Mouse (Mus musculus) CH12.LX (cell line): ENCODE measurements around the gene Notch1. TPM values are rescaled to one million over a fixed set of nuclear protein-coding genes. Genes with fewer than 3 reads are reported as not detected.

Source experiments
- DNase-seq: peaks from one replicate; pipeline ENCODE4 v3.0.0-alpha.2; 2013; ENCODE audit errors: extremely low read depth
- H3K27ac ChIP-seq: 2 replicates; pipeline ENCODE4 v1.5.1; 2012; ENCODE audit warnings: low read depth, mild to moderate bottlenecking, control low read depth, moderate library complexity; ENCODE audit not compliant: insufficient read depth
- H3K27me3 ChIP-seq: replicated peaks from 2 replicates; pipeline ENCODE3; 2012; ENCODE audit warnings: inconsistent platforms
- H3K36me3 ChIP-seq, 2 experiments: replicated peaks in 1 of 2; 2 replicates each; pipeline versions ENCODE3 to v1.6.1; 2012; ENCODE audit warnings: inconsistent platforms in 1 of 2, low read length in 1 of 2, mild to moderate bottlenecking in 1 of 2, mixed read lengths in 1 of 2, moderate library complexity in 1 of 2; ENCODE audit not compliant: control insufficient read depth in 1 of 2, insufficient read depth in 1 of 2
- H3K4me1 ChIP-seq, 2 experiments: 2 replicates each; pipeline ENCODE4 v1.6.1; 2012; ENCODE audit warnings: inconsistent platforms in 1 of 2, moderate library complexity in 1 of 2; ENCODE audit not compliant: insufficient read depth in 2 of 2, control insufficient read depth in 1 of 2
- H3K4me2 ChIP-seq: 2 replicates; pipeline ENCODE4 v1.6.1; 2012; ENCODE audit warnings: low read depth, mild to moderate bottlenecking, control low read depth; ENCODE audit not compliant: poor library complexity, insufficient read depth, severe bottlenecking
- H3K4me3 ChIP-seq, 3 experiments: fragments of 150-350 bp in 1 of 3; sonication (generic) in 1 of 3; replicated peaks in 1 of 3; 2 replicates each; pipeline versions ENCODE3 to v1.5.1; 2011 to 2012; ENCODE audit warnings: low read depth in 2 of 3, low read length in 2 of 3, mild to moderate bottlenecking in 2 of 3, moderate library complexity in 2 of 3, control low read depth in 1 of 3, improper control_type of control experiment in 1 of 3, inconsistent platforms in 1 of 3, mixed read lengths in 1 of 3; ENCODE audit not compliant: poor library complexity in 1 of 3
- H3K79me2 ChIP-seq: replicated peaks from 2 replicates; pipeline ENCODE4 v1.6.1; 2012; ENCODE audit warnings: mild to moderate bottlenecking, moderate library complexity; ENCODE audit not compliant: control insufficient read depth, poor library complexity, insufficient read depth, severe bottlenecking; ENCODE audit errors: extremely low read depth
- H3K9ac ChIP-seq: 2 replicates; pipeline ENCODE4 v1.6.1; 2012; ENCODE audit warnings: low read depth, mild to moderate bottlenecking, control low read depth, moderate library complexity; ENCODE audit not compliant: insufficient read depth
- H3K9me3 ChIP-seq: replicated peaks from 2 replicates; pipeline ENCODE3; 2012; ENCODE audit warnings: low read length, inconsistent platforms, mixed read lengths
- CHD1 ChIP-seq: IDR thresholded peaks from 2 replicates; pipeline ENCODE4 v1.6.1; 2012; ENCODE audit warnings: low read depth, low read length, improper control_type of control experiment, inconsistent platforms
- CHD2 ChIP-seq: IDR thresholded peaks from 2 replicates; pipeline ENCODE4 v1.6.1; 2011; ENCODE audit warnings: low read length, improper control_type of control experiment
- CTCF ChIP-seq, 2 experiments: IDR thresholded peaks in 1 of 2; conservative IDR thresholded peaks in 1 of 2; 2 replicates each; pipeline ENCODE4 v1.5.1; 2011 to 2012; ENCODE audit warnings: low read depth in 2 of 2, low read length in 2 of 2, improper control_type of control experiment in 1 of 2, inconsistent platforms in 1 of 2, mild to moderate bottlenecking in 1 of 2, moderate library complexity in 1 of 2
- E2F4 ChIP-seq: IDR thresholded peaks from 2 replicates; pipeline ENCODE4 v1.6.1; 2011; ENCODE audit warnings: low read depth, low read length, improper control_type of control experiment; ENCODE audit not compliant: insufficient replicate concordance
- ELF1 ChIP-seq: IDR thresholded peaks from 2 replicates; pipeline ENCODE4 v1.6.1; 2014; ENCODE audit warnings: low read depth, mild to moderate bottlenecking, inconsistent platforms, low read length, improper control_type of control experiment
- ETS1 ChIP-seq: conservative IDR thresholded peaks from 2 replicates; pipeline ENCODE4 v1.6.1; 2012; ENCODE audit warnings: low read depth, mild to moderate bottlenecking, inconsistent platforms, low read length, improper control_type of control experiment, moderate library complexity
- GABPA ChIP-seq: IDR thresholded peaks from 2 replicates; pipeline ENCODE4 v1.6.1; 2012; ENCODE audit warnings: low read depth, low read length, improper control_type of control experiment, inconsistent platforms; ENCODE audit not compliant: insufficient replicate concordance
- IRF4 ChIP-seq: IDR thresholded peaks from 2 replicates; pipeline ENCODE4 v1.6.1; 2014; ENCODE audit warnings: low read depth, mild to moderate bottlenecking, inconsistent platforms, low read length, improper control_type of control experiment
- JUND ChIP-seq: conservative IDR thresholded peaks from 2 replicates; pipeline ENCODE4 v1.6.1; 2011; ENCODE audit warnings: low read depth, low read length, improper control_type of control experiment
- KAT2A ChIP-seq: IDR thresholded peaks from 2 replicates; pipeline ENCODE4 v1.6.1; 2012; ENCODE audit warnings: low read length, improper control_type of control experiment, inconsistent platforms; ENCODE audit not compliant: insufficient replicate concordance
- MAFK ChIP-seq: IDR thresholded peaks from 2 replicates; pipeline ENCODE4 v1.6.1; 2011; ENCODE audit warnings: low read length, improper control_type of control experiment; ENCODE audit not compliant: insufficient replicate concordance
- MAZ ChIP-seq: IDR thresholded peaks from 2 replicates; pipeline ENCODE4 v1.6.1; 2012; ENCODE audit warnings: low read depth, mild to moderate bottlenecking, inconsistent platforms, low read length, improper control_type of control experiment, moderate library complexity
- MEF2A ChIP-seq: IDR thresholded peaks from 2 replicates; pipeline ENCODE4 v1.6.1; 2014; ENCODE audit warnings: low read depth, mild to moderate bottlenecking, inconsistent platforms, low read length, improper control_type of control experiment, borderline replicate concordance
- MXI1 ChIP-seq: IDR thresholded peaks from 2 replicates; pipeline ENCODE4 v1.6.1; 2011; ENCODE audit warnings: mild to moderate bottlenecking, low read depth, low read length, improper control_type of control experiment
- MYC ChIP-seq: IDR thresholded peaks from 2 replicates; pipeline ENCODE4 v1.6.1; 2011; ENCODE audit warnings: low read depth, mild to moderate bottlenecking, improper control_type of control experiment, low read length
- NRF1 ChIP-seq: IDR thresholded peaks from 2 replicates; pipeline ENCODE4 v1.6.1; 2014; ENCODE audit warnings: low read depth, mild to moderate bottlenecking, inconsistent platforms, low read length, improper control_type of control experiment, moderate library complexity
- PAX5 ChIP-seq: IDR thresholded peaks from 2 replicates; pipeline ENCODE4 v1.6.1; 2012; ENCODE audit warnings: low read length, inconsistent platforms, mixed read lengths
- POLR2AphosphoS2 ChIP-seq: IDR thresholded peaks from 2 replicates; pipeline ENCODE4 v1.6.1; 2011; ENCODE audit warnings: low read depth, low read length, improper control_type of control experiment
- SIN3A ChIP-seq: IDR thresholded peaks from 2 replicates; pipeline ENCODE4 v1.6.1; 2012; ENCODE audit warnings: low read length, improper control_type of control experiment, inconsistent platforms
- USF1 ChIP-seq: IDR thresholded peaks from 2 replicates; pipeline ENCODE4 v1.6.1; 2014; ENCODE audit warnings: low read depth, mild to moderate bottlenecking, inconsistent platforms, low read length, improper control_type of control experiment
- USF2 ChIP-seq: conservative IDR thresholded peaks from 2 replicates; pipeline ENCODE4 v1.6.1; 2011; ENCODE audit warnings: low read depth, low read length, improper control_type of control experiment
- ZC3H11A ChIP-seq: IDR thresholded peaks from 2 replicates; pipeline ENCODE4 v1.6.1; 2012; ENCODE audit warnings: low read depth, mild to moderate bottlenecking, inconsistent platforms, low read length, improper control_type of control experiment
- ZKSCAN1 ChIP-seq: IDR thresholded peaks from 2 replicates; pipeline ENCODE4 v1.6.1; 2012; ENCODE audit warnings: low read depth, inconsistent platforms, low read length, improper control_type of control experiment, borderline replicate concordance
- ZNF384 ChIP-seq: IDR thresholded peaks from 2 replicates; pipeline ENCODE4 v1.6.1; 2012; ENCODE audit warnings: low read depth, low read length, improper control_type of control experiment, inconsistent platforms
- dilution Hi-C: fragments of 300-500 bp; cut with MboI; formaldehyde crosslinking; loops from 2 replicates; pipeline ENCODE4 v1.14.3; 2020; ENCODE audit warnings: low sequenced_read_pairs; ENCODE audit not compliant: extremely low pct_unique_long_range_greater_than_20kb, extremely low pct_ligation_motif_present
- in situ Hi-C: fragments of 300-500 bp; cut with MboI; formaldehyde crosslinking; loops from 3 replicates; pipeline ENCODE4 v1.14.3; 2019; ENCODE audit warnings: low sequenced_read_pairs, low pct_ligation_motif_present, low pct_unique_long_range_greater_than_20kb, mixed read lengths
- polyA plus RNA-seq: library from polyadenylated mRNA; unstranded; fragments of >175 nt; gene quantifications from 2 replicates; pipeline ENCODE4 v1.2.1, GENCODE M21; 2012; ENCODE audit warnings: low read depth; ENCODE audit not compliant: insufficient read length
- total RNA-seq, 2 experiments: library from RNA; depleted of rRNA; stranded (reverse); fragments of 300-350 nt in 1 of 2; fragments of >200 nt in 1 of 2; gene quantifications; 2 replicates each; pipeline ENCODE4 v1.2.3; 2012 to 2014

The Notch1 gene
- total and polyA plus RNA-seq, 3 experiments = 0.98 to 13.1 (median 3.8) TPM

- Histone ChIP-seq H3K36me3 (peaks cover 85 to 86% of the 10 kb centered on the region in 2 experiments), H3K4me3 (no peak overlapping the region), H3K4me1 (peaks cover 24 to 41% of the 10 kb centered on the region in 2 experiments), H3K79me2 (no peaks in the 10 kb centered on the region), H3K9me3 (no peaks in the 10 kb centered on the region), H3K4me2 (no peak overlapping the region), H3K27me3 (no peaks in the 10 kb centered on the region), H3K9ac (no peak overlapping the region), H3K27ac (no peak overlapping the region)
- TF ChIP-seq MYC (no peak), KAT2A (no peak), CHD1 (no peak), GABPA (no peak), ZNF384 (no peak), MAZ (no peak), CHD2 (no peak), USF2 (no peak), NRF1 (no peak), MAFK (no peak), SIN3A (no peak), E2F4 (no peak), POLR2AphosphoS2 (no peak), IRF4 (no peak), JUND (no peak), ZC3H11A (no peak), USF1 (no peak), ZKSCAN1 (no peak), ELF1 (no peak)
- in situ Hi-C loops = no loop called here
- DNase-seq = no peak
- dilution Hi-C loops = no loop called here
Measured at GRCm38 (mm10) chr2:26462980-26463379, 53.5 kb downstream of the Notch1 start.

- Histone ChIP-seq H3K4me1 (peaks cover 25 to 48% of the 10 kb centered on the region in 2 experiments), H3K4me3 (no peak overlapping the region), H3K79me2 (no peaks in the 10 kb centered on the region), H3K27me3 (no peaks in the 10 kb centered on the region), H3K27ac (peak overlapping the region; percentile 1; the same call in 1 of the 2 replicates), H3K36me3 (peaks cover 71 to 77% of the 10 kb centered on the region in 2 experiments), H3K9ac (no peak overlapping the region), H3K4me2 (no peak overlapping the region), H3K9me3 (no peaks in the 10 kb centered on the region)
- no peak for DNase-seq
- TF ChIP-seq GABPA = no peak
- no peak for TF ChIP-seq CTCF (conservative IDR thresholded peaks at IDR 0.05 in 1 of 2, IDR thresholded peaks at IDR 0.05 in 1 of 2; ENCODE audit: low read depth in 2 of 2, low read length in 2 of 2)
- no peak for TF ChIP-seq ZKSCAN1
- no peak for TF ChIP-seq PAX5
- TF ChIP-seq MEF2A = no peak
- TF ChIP-seq IRF4 = no peak
- TF ChIP-seq ETS1 = no peak
- TF ChIP-seq ZNF384 = no peak
- TF ChIP-seq MXI1 = no peak
- dilution Hi-C loops (no loop called here), in situ Hi-C loops (no loop called here)
Measured at GRCm38 (mm10) chr2:26461667-26462066, 54.8 kb downstream of the Notch1 start.
